Mouse (Mus musculus) thymus, adult 2 months (tissue): Measurements from ENCODE around the gene Ushbp1. TPM values are rescaled to one million over a fixed set of nuclear protein-coding genes. Genes with fewer than 3 reads are reported as not detected.

Experiments
- DNase-seq: peaks from one replicate; pipeline ENCODE4 v3.0.0; 2021
- H3K27ac ChIP-seq: fragments of 200-500 bp; 2 replicates; pipeline ENCODE4 v1.5.1; 2012; ENCODE audit warnings: low read length, control low read depth; ENCODE audit not compliant: control insufficient read depth, insufficient read depth
- H3K27me3 ChIP-seq: fragments of 200-500 bp; 2 replicates; pipeline ENCODE4 v1.6.1; 2012; ENCODE audit warnings: mild to moderate bottlenecking, low read length, moderate library complexity, mixed read lengths; ENCODE audit not compliant: control insufficient read depth, insufficient read depth
- H3K36me3 ChIP-seq: fragments of 200-500 bp; 2 replicates; pipeline ENCODE4 v1.6.1; 2012; ENCODE audit warnings: mild to moderate bottlenecking, low read length, moderate library complexity; ENCODE audit not compliant: control insufficient read depth, insufficient read depth
- H3K4me1 ChIP-seq: fragments of 200-500 bp; replicated peaks from 2 replicates; pipeline ENCODE4 v1.6.1; 2012; ENCODE audit warnings: low read length; ENCODE audit not compliant: control insufficient read depth, insufficient read depth
- H3K4me3 ChIP-seq: fragments of 200-500 bp; 2 replicates; pipeline ENCODE4 v1.5.1; 2012; ENCODE audit warnings: mild to moderate bottlenecking, low read length, control low read depth, moderate library complexity; ENCODE audit not compliant: control insufficient read depth, insufficient read depth
- CTCF ChIP-seq: fragments of 200-500 bp; IDR thresholded peaks from 2 replicates; pipeline ENCODE4 v1.5.1; 2012; ENCODE audit warnings: mild to moderate bottlenecking, control low read depth, low read length, moderate library complexity, borderline replicate concordance; ENCODE audit not compliant: control insufficient read depth, poor library complexity, insufficient read depth; ENCODE audit errors: extremely low read depth
- POLR2A ChIP-seq: fragments of 200-500 bp; IDR thresholded peaks from 2 replicates; pipeline ENCODE4 v1.6.1; 2012; ENCODE audit warnings: mild to moderate bottlenecking, low read length, control low read depth, moderate library complexity; ENCODE audit not compliant: control insufficient read depth, poor library complexity, insufficient read depth; ENCODE audit errors: extremely low read depth
- WGBS: fragments of 180-500 bp; shearing (Covaris S2); methylation state at CpG from one replicate; pipeline ENCODE4 v1.1.7; 2018; 5-methylcytosine and 5-hydroxymethylcytosine counted together
- polyA plus RNA-seq: library from polyadenylated mRNA; depleted of rRNA; stranded (reverse); fragments of >200 nt; gene quantifications from 2 replicates; pipeline ENCODE4 v1.2.3, GENCODE M21; 2012

Gene Ushbp1
- polyA plus RNA-seq, 1 experiment, result 13.6 TPM

DNA sequence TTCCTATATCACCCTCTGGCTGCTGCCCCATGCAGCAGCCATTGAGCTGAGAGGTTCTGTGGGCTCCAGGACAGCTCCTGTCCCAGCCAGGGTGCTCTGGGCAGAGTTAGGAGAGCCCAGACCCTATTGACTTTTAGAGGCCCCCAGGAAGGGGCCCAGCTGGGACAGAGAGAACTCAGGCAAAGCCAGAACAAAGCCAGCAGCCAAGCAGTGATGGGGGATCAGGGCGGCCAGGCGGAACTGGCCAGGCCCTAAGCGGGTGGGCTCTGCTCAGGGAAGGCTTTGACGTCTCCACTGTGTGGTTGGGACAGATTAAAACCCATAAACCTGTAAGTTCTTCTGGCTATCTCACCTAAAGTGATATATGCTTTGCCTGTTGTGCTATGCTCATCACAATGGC, 16.6 kb downstream of the Ushbp1 start:
- TF ChIP-seq POLR2A (no peak), CTCF (no peak)
- Histone ChIP-seq H3K27me3 (peaks cover 16% of the 10 kb centered on the region; the same call in 1 of the 2 replicates), H3K36me3 (no peaks in the 10 kb centered on the region), H3K4me3 (no peak overlapping the region), H3K4me1 (peaks cover 29% of the 10 kb centered on the region), H3K27ac (no peak overlapping the region)
- no peak for DNase-seq
- 93% methylated on average over 4 of the region's 4 CpGs for WGBS

GRCm38 (mm10) chr8:71376423-71377030, 19.1 kb downstream of the Ushbp1 start:
- no peak overlapping the region for H3K27ac ChIP-seq
- no peak for DNase-seq
- peaks cover 16% of the 10 kb centered on the region; the same call in 1 of the 2 replicates for H3K27me3 ChIP-seq
- peaks cover 28% of the 10 kb centered on the region for H3K4me1 ChIP-seq
- H3K36me3 ChIP-seq, result no peaks in the 10 kb centered on the region
- WGBS, result 79% methylated on average over 8 of the region's 8 CpGs
- H3K4me3 ChIP-seq, result no peak overlapping the region
- TF ChIP-seq POLR2A (no peak), CTCF (no peak)

DNA sequence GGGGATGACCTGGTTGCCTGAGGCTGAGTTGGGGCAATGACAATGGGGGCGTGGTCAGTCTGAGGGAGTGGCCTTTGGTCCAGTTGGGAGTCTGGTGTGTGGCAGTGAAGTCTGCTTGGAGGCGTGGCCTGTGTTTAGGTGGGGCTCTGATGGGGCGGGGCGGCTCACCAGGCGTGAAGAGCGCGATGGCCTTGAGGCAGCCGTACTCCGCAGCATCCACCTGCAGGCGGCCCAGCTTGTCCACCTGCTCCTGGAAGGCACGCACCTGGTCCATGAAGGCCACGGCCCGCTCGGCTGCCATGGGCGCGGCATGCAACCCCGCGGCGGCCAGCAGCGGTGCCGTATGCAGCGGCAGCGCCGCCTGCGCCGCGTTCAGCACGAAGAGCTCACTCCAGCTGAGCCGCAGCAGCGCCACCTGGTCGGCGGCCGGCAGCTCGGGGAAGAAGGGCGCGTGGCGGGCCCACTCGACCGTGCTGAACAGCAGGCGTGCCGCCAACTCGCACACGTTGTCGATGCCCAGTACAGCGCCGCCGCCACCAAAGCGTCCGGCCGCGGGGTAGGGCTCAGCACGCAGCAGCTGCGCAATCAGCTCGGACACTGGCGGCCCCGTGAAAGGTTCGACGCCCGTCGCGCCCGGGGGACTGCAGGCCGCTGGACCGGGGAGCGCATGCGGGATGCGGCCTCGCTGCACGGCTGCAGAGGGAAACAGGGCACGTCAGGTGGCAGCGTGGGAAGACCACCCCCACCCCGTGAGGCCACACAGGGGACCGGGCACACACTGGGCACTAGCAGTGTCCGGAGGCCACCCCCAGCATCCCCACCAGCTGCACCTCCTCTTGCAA, 19.8 kb downstream of the Ushbp1 start:
- Histone ChIP-seq H3K27ac (no peak overlapping the region), H3K4me3 (peak overlapping the region; percentile 29), H3K27me3 (peaks cover 9% of the 10 kb centered on the region; the same call in 1 of the 2 replicates), H3K36me3 (no peaks in the 10 kb centered on the region), H3K4me1 (peaks cover 21% of the 10 kb centered on the region)
- peak; percentile 46 for DNase-seq
- TF ChIP-seq CTCF, result no peak
- TF ChIP-seq POLR2A, result no peak
- WGBS, result 36% methylated on average over 74 of the region's 74 CpGs

- DNase-seq, result no peak
- 92% methylated on average over 17 of the region's 17 CpGs for WGBS
- H3K36me3 ChIP-seq, result no peaks in the 10 kb centered on the region
- TF ChIP-seq POLR2A (no peak), CTCF (no peak)
- peaks cover 18% of the 10 kb centered on the region for H3K4me1 ChIP-seq
- H3K4me3 ChIP-seq, result no peak overlapping the region
- H3K27ac ChIP-seq, result no peak overlapping the region
- no peaks in the 10 kb centered on the region; the same call in 1 of the 2 replicates for H3K27me3 ChIP-seq
Measured at GRCm38 (mm10) chr8:71374616-71375206, 20.9 kb downstream of the Ushbp1 start.

- DNase-seq, result no peak
- no peak for TF ChIP-seq CTCF
- TF ChIP-seq POLR2A, result no peak
- WGBS, result 97% methylated on average over 3 of the region's 3 CpGs
- Histone ChIP-seq H3K27ac (no peak overlapping the region), H3K27me3 (no peaks in the 10 kb centered on the region), H3K4me3 (no peak overlapping the region), H3K4me1 (peaks cover 21% of the 10 kb centered on the region), H3K36me3 (no peaks in the 10 kb centered on the region)
Measured at GRCm38 (mm10) chr8:71373000-71373399, 22.6 kb downstream of the Ushbp1 start.

DNA sequence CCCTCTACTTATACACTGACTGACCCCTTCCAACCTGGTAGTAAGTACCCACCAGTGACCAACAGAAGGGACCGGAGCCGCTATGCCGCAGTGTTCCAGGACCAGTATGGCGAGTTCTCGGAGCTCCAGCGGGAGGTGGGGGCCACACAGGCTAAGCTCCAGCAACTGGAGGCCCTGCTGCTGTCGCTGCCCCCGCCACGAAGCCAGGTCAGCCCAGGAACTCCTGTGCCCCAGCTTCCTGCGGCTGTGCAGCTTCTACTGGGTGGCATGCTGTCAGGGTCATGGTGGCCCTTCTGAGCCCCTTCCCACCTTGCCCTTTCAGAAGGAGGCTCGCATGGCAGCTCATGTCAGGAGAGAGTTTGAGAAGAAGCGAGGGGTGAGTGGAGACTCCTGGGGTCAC, 23.2 kb downstream of the Ushbp1 start:
- WGBS, result 97% methylated on average over 12 of the region's 12 CpGs

More for the DNA sequence above, 23.2 kb downstream of the Ushbp1 start:
- Histone ChIP-seq H3K36me3 (no peaks in the 10 kb centered on the region), H3K27ac (no peak overlapping the region), H3K4me3 (no peak overlapping the region), H3K4me1 (peaks cover 26% of the 10 kb centered on the region), H3K27me3 (no peaks in the 10 kb centered on the region)
- DNase-seq, result no peak
- TF ChIP-seq POLR2A (no peak), CTCF (no peak)
